In the genomic region with DNA sequence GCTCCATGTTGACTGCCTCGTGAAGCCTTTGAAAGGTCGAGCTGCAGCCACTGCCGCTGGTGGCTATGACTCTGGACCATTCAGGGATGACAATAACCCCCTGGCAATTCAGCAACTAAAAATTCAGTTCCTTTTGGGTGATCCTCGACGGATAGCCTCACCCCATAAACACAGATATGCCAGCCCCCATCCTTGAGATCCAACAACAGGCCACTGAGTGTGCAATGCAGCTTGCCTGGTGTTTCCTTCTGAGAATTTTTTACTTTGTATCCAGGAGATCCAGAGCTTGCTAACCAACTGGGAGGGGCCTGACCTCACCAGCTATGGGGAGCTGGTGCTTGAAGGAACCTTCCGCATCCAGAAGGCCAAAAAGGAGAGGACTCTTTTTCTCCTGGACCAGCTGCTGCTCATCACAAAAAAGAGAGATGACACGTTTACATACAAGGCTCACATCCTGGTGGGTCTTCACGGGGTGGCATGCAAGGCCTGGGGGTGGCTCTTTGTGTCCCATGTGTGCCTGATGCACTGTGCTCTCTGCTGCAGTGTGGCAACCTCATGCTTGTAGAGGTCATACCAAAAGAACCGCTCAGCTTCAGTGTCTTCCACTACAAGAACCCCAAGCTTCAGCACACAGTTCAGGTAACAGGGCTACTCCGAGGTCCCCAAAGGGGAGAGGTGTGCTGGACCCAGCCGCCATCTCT, we compare ENCODE assay signal across 13 mouse cellular contexts. TPM values are rescaled to one million over a fixed set of nuclear protein-coding genes. Genes with fewer than 3 reads are reported as not detected.
DNase-seq lines count a peak whose midpoint lies in the region; ATAC-seq and TF ChIP-seq lines count a peak whose summit lies in the region.
"Had no signal": no experiment of that assay in that cellular context is flagged by ENCODE, and none has a peak within 500 bp of the region (broad histone marks: within the 10 kb centered on the region; RNA-seq: fewer than 3 reads in every experiment).

No protein-coding gene starts in this region.

- H3K27me3 ChIP-seq in lung, embryonic 14.5 days (ENCODE audit: insufficient read depth, low read length): no peaks in the 10 kb centered on the region
- no peaks in the 10 kb centered on the region for H3K27me3 ChIP-seq in ES-Bruce4 (ENCODE audit: control insufficient read depth, insufficient read depth, low read length, poor library complexity, severe bottlenecking)
- no peaks in the 10 kb centered on the region; the same call in 1 of the 2 replicates for H3K27me3 ChIP-seq in limb, embryonic 12.5 days
- H3K27me3 ChIP-seq in liver, embryonic 12.5 days (replicated peaks): no peaks in the 10 kb centered on the region
- H3K27me3 ChIP-seq: forebrain, embryonic 13.5 days; liver, embryonic 15.5 days had no signal

- H3K4me3 ChIP-seq in gastrocnemius, adult 2 months: no peak overlapping the region
- H3K4me3 ChIP-seq in lung, embryonic 14.5 days (ENCODE audit: low read depth, low read length): no peak overlapping the region
- peak overlapping the region; percentile 41 for H3K4me3 ChIP-seq in ES-Bruce4 (ENCODE audit: low read depth, low read length)
- no peak overlapping the region for H3K4me3 ChIP-seq in limb, embryonic 12.5 days (replicated peaks)
- no peak overlapping the region for H3K4me3 ChIP-seq in liver, embryonic 12.5 days
- H3K4me3 ChIP-seq: forebrain, embryonic 13.5 days; left cerebral cortex, adult 2 months; liver, embryonic 15.5 days had no signal

- no peaks in the 10 kb centered on the region for H3K9me3 ChIP-seq in lung, embryonic 14.5 days (ENCODE audit: low read depth, low read length)
- no peaks in the 10 kb centered on the region for H3K9me3 ChIP-seq in ES-Bruce4 (replicated peaks; ENCODE audit: control insufficient read depth, insufficient read depth, low read length, poor library complexity, severe bottlenecking)
- H3K9me3 ChIP-seq in limb, embryonic 12.5 days: 0 out of 2 replicates have a peak, but pooled peaks cover 4% of the 10 kb centered on the region
- H3K9me3 ChIP-seq in liver, embryonic 12.5 days (replicated peaks): no peaks in the 10 kb centered on the region
- H3K9me3 ChIP-seq: forebrain, embryonic 13.5 days; liver, embryonic 15.5 days had no signal

- TF ChIP-seq EP300 in ES-Bruce4 (IDR thresholded peaks at IDR 0.05; ENCODE audit: insufficient read depth, low read depth, low read length): peak; percentile 63; the same call in 1 of the 2 replicates

- H3K27ac ChIP-seq in gastrocnemius, adult 2 months: peak overlapping the region; percentile 52
- peak overlapping the region; percentile 83 for H3K27ac ChIP-seq in lung, embryonic 14.5 days (ENCODE audit: low read depth)
- H3K27ac ChIP-seq in ES-Bruce4 (ENCODE audit: insufficient read depth, low read length): peak overlapping the region; percentile 85
- H3K27ac ChIP-seq in limb, embryonic 12.5 days: 0 out of 2 replicates have a peak overlapping the region, but pooled peaks have one; percentile 19
- no peak overlapping the region for H3K27ac ChIP-seq in liver, embryonic 12.5 days
- H3K27ac ChIP-seq: forebrain, embryonic 13.5 days; left cerebral cortex, adult 2 months; liver, embryonic 15.5 days had no signal

- no peak for TF ChIP-seq POLR2A in ES-Bruce4 (IDR thresholded peaks at IDR 0.05; ENCODE audit: insufficient read depth, low read length)

- DNase-seq in gastrocnemius, adult 2 months: no peak
- DNase-seq in gastrocnemius, postnatal 36 days: no peak
- no peak for DNase-seq in lung, embryonic 14.5 days
- DNase-seq in lung, postnatal 25 days (ENCODE audit: low spot score): no peak
- DNase-seq in adrenal gland, postnatal 10 days: no peak
- DNase-seq: cerebellum, postnatal 14 days had no signal

- ATAC-seq in lung, embryonic 14.5 days (ENCODE audit: insufficient read depth): no peak
- ATAC-seq in limb, embryonic 12.5 days (ENCODE audit: insufficient number of reproducible peaks, insufficient read depth, low FRiP score, low TSS enrichment, low read depth): no peak
- no peak for ATAC-seq in liver, embryonic 12.5 days
- ATAC-seq: forebrain, embryonic 13.5 days had no signal

- intact Hi-C loops in gastrocnemius, adult 2 months (cut with DNase I): loop anchor here (5.0 kb wide), 3 partner anchors 133 to 608 kb away; partner anchors contain the start of gene Plekhg1
- intact Hi-C loops in gastrocnemius, postnatal 36 days (cut with DNase I): loop anchor here (2.0 to 5.0 kb wide), 3 partner anchors 133 to 608 kb away; partner anchors contain the start of gene Plekhg1

- no peak overlapping the region for H3K9ac ChIP-seq in lung, embryonic 14.5 days
- H3K9ac ChIP-seq in ES-Bruce4 (ENCODE audit: low read depth, poor library complexity, severe bottlenecking): peak overlapping the region; percentile 63
- no peak overlapping the region for H3K9ac ChIP-seq in limb, embryonic 12.5 days (replicated peaks)
- H3K9ac ChIP-seq in liver, embryonic 12.5 days: no peak overlapping the region
- H3K9ac ChIP-seq: forebrain, embryonic 13.5 days; liver, embryonic 15.5 days had no signal

- H3K36me3 ChIP-seq in lung, embryonic 14.5 days (ENCODE audit: insufficient read depth): 0 out of 2 replicates have a peak, but pooled peaks cover 8% of the 10 kb centered on the region
- H3K36me3 ChIP-seq in ES-Bruce4 (ENCODE audit: control insufficient read depth, insufficient read depth, low read length, poor library complexity, severe bottlenecking): no peaks in the 10 kb centered on the region
- peaks cover 6% of the 10 kb centered on the region; the same call in 1 of the 2 replicates for H3K36me3 ChIP-seq in limb, embryonic 12.5 days
- H3K36me3 ChIP-seq in liver, embryonic 12.5 days: no peaks in the 10 kb centered on the region
- H3K36me3 ChIP-seq: liver, embryonic 15.5 days had no signal

- H3K4me1 ChIP-seq in lung, embryonic 14.5 days (ENCODE audit: insufficient read depth): peaks cover 6% of the 10 kb centered on the region; the same call in 1 of the 2 replicates
- peaks cover 6% of the 10 kb centered on the region for H3K4me1 ChIP-seq in ES-Bruce4 (ENCODE audit: control insufficient read depth, insufficient read depth, low read length)
- H3K4me1 ChIP-seq in limb, embryonic 12.5 days (replicated peaks): peaks cover 19% of the 10 kb centered on the region
- H3K4me1 ChIP-seq in liver, embryonic 12.5 days: no peaks in the 10 kb centered on the region
- H3K4me1 ChIP-seq: liver, embryonic 15.5 days had no signal

- no peak for TF ChIP-seq CTCF in gastrocnemius, adult 2 months (IDR thresholded peaks at IDR 0.05)
- no peak for TF ChIP-seq CTCF in lung, embryonic 14.5 days (IDR thresholded peaks at IDR 0.05; ENCODE audit: low read depth)
- TF ChIP-seq CTCF in ES-Bruce4 (IDR thresholded peaks at IDR 0.05; ENCODE audit: low read depth, low read length): no peak

- 84% methylated on average over 11 of the region's 11 CpGs for WGBS in lung, embryonic 14.5 days
- WGBS in limb, embryonic 12.5 days: 92% methylated on average over 11 of the region's 11 CpGs
- 69% methylated on average over 11 of the region's 11 CpGs for WGBS in liver, embryonic 12.5 days (ENCODE audit: insufficient replicate concordance)

- H3K4me2 ChIP-seq in lung, embryonic 14.5 days: no peak overlapping the region
- no peak overlapping the region for H3K4me2 ChIP-seq in limb, embryonic 12.5 days
- no peak overlapping the region for H3K4me2 ChIP-seq in liver, embryonic 12.5 days
- H3K4me2 ChIP-seq: forebrain, embryonic 13.5 days; heart, embryonic 11.5 days; liver, embryonic 15.5 days had no signal

RNA-seq across cellular contexts. Expression of gene Mthfd1l, which starts 32.9 kb away (rescaled TPM):
- under 1 TPM; 0.42 to 0.48 TPM for total RNA-seq in gastrocnemius, adult 2 months (2021)
- under 1 TPM; 0.72 to 0.74 TPM for total RNA-seq in gastrocnemius, postnatal 36 days (2021)
- 20.6 and 21.7 TPM in 2 replicates for polyA plus RNA-seq in lung, embryonic 14.5 days (2014; fragmentation: Nextera tagmentation; extraction: Ambion mirVana)
- 48.5 and 53.6 TPM in 2 replicates for polyA plus RNA-seq in ES-Bruce4 (2011; ENCODE audit: insufficient read depth, insufficient read length, low read depth, missing spikeins)
- polyA plus RNA-seq in limb, embryonic 12.5 days (2016; fragmentation: Nextera tagmentation; extraction: Ambion mirVana): 13.3 and 13.7 TPM in 2 replicates
- 36.5 TPM in 2 replicates for polyA plus RNA-seq in liver, embryonic 12.5 days (2016; fragmentation: Nextera tagmentation; extraction: Ambion mirVana)
- total RNA-seq in adrenal gland, postnatal 10 days (2021): 10 to 100 TPM; 10.4 to 10.5 TPM
